Mouse (Mus musculus) ES-E14 (cell line): ENCODE data around the gene Adamts17.

ENCODE experiments used
- CHD2 ChIP-seq: IDR thresholded peaks from 2 replicates; pipeline ENCODE4 v1.6.1; 2014; ENCODE audit warnings: mild to moderate bottlenecking, low read depth, low read length, inconsistent platforms
- HCFC1 ChIP-seq: IDR thresholded peaks from 2 replicates; pipeline ENCODE4 v1.6.1; 2012; ENCODE audit warnings: low read length, inconsistent platforms, borderline replicate concordance; ENCODE audit not compliant: insufficient read depth
- ZC3H11A ChIP-seq: IDR thresholded peaks from 2 replicates; pipeline ENCODE4 v1.6.1; 2012; ENCODE audit warnings: low read depth, mild to moderate bottlenecking, inconsistent platforms, low read length, borderline replicate concordance
- ZNF384 ChIP-seq: IDR thresholded peaks from 2 replicates; pipeline ENCODE4 v1.6.1; 2012; ENCODE audit warnings: low read depth, low read length, inconsistent platforms

DNA sequence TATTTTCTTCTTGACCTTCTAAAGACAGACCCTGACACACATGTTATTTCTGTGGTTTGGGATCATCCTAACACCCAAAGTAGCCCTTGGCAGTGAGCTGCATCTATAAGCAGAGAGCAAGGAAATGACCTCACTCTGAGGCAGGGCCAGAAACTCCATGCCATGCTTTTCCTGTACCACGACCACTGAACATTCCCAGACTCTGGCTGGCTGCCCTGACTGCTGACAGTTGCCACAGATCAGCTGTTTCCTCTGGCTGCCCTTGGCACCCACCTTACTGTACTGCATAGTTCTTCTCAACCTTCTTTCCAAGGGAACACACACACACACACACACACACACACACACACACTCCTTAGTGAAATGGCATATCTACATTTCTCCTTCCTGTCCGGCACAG is 116.4 kb downstream of the Adamts17 start:
- TF ChIP-seq CHD2 (no peak), ZC3H11A (no peak), HCFC1 (no peak), ZNF384 (no peak)
